In the genomic region with DNA sequence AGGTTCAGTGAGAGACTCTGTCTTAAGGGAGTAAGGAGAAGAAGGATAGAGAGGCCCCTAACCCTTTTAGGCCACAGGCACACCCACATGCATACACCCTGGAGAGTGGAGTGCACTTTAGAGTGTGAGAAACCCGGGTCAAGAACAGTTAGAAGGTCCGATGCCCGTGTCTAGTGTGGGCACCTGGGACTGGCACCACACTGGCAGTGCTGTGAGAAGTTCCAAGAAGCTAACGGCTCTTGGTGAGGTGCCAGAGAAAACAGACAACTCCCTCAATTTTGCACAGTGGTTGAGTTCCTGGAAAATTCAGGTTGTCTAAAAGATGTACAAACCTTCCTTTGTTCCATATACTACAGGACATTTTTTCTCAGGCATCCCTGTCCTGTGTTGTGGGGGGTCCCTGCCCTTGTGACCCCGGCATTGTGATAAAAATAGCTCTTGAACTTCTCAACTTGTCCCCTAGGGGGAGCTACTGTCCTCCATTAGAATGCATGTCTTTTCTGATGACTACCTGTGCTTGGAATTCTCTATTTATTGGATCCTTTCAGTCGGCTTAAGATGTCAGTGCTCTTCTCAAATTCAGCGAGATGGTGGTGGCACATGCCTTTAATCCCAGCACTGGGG, we compare ENCODE assay signal across 10 mouse cellular contexts. TPM values are rescaled to one million over a fixed set of nuclear protein-coding genes. Genes with fewer than 3 reads are reported as not detected.
DNase-seq lines count a peak whose midpoint lies in the region; ATAC-seq and TF ChIP-seq lines count a peak whose summit lies in the region.
"Had no signal": no experiment of that assay in that cellular context is flagged by ENCODE, and none has a peak within 500 bp of the region (broad histone marks: within the 10 kb centered on the region; RNA-seq: fewer than 3 reads in every experiment).

No protein-coding gene starts in this region.

- peak; percentile 70 for TF ChIP-seq CTCF in left cerebral cortex, adult 2 months (IDR thresholded peaks at IDR 0.05)
- TF ChIP-seq CTCF in G1E (IDR thresholded peaks at IDR 0.05; ENCODE audit: low read depth, low read length) = peak; percentile 51; the same call in 1 of the 2 replicates

- no peaks in the 10 kb centered on the region for H3K36me3 ChIP-seq in G1E (replicated peaks)
- H3K36me3 ChIP-seq: heart, embryonic 13.5 days had no signal

- intact Hi-C loops in left cerebral cortex, adult 2 months (cut with DNase I) = no loop called here
- intact Hi-C loops in left cerebral cortex, postnatal 25 days (cut with DNase I) = loop anchor here (5.0 kb wide), 1 partner anchor 115 kb away; a partner anchor contains a TSS
- intact Hi-C loops in left cerebral cortex, postnatal 36 days (cut with DNase I) = no loop called here

- H3K9me3 ChIP-seq in G1E (replicated peaks) = no peaks in the 10 kb centered on the region
- H3K9me3 ChIP-seq: heart, embryonic 13.5 days had no signal

- ATAC-seq in G1E (ENCODE audit: extremely low read depth, insufficient number of reproducible peaks, low FRiP score, poor library complexity, severe bottlenecking) = no peak

- peaks cover 45% of the 10 kb centered on the region for H3K27me3 ChIP-seq in G1E (ENCODE audit: insufficient read depth, low read length)
- H3K27me3 ChIP-seq: heart, embryonic 13.5 days had no signal

- no peak overlapping the region for H3K27ac ChIP-seq in left cerebral cortex, adult 2 months
- H3K27ac ChIP-seq: heart, embryonic 13.5 days had no signal

- no peak for DNase-seq in left cerebral cortex, adult 2 months (ENCODE audit: extremely low spot score in 1 of 2, low spot score in 2 of 2)
- DNase-seq in left cerebral cortex, postnatal 25 days (ENCODE audit: low spot score in 2 of 2) = no peak
- DNase-seq in G1E (ENCODE audit: low spot score) = peak; percentile 35
- peak; percentile 30 for DNase-seq in c-Kit-positive CD71-negative TER-119-negative erythroid progenitor cells, embryonic 14.5 days (ENCODE audit: low read depth)
- DNase-seq in lung, postnatal 36 days = peak; percentile 79
- no peak for DNase-seq in spleen, postnatal 14 days (ENCODE audit: low spot score in 2 of 2)
- no peak for DNase-seq in left cerebral cortex, postnatal 36 days (ENCODE audit: low spot score in 2 of 2)
- DNase-seq in adrenal gland, adult 8-10 months = no peak

- H3K4me1 ChIP-seq in G1E (ENCODE audit: insufficient read depth, low read depth, low read length) = peaks cover 10% of the 10 kb centered on the region

- H3K4me3 ChIP-seq in left cerebral cortex, adult 2 months = no peak overlapping the region
- H3K4me3 ChIP-seq in G1E (ENCODE audit: low read depth, low read length) = no peak overlapping the region
- H3K4me3 ChIP-seq: heart, embryonic 13.5 days; myocyte had no signal

RNA-seq across cellular contexts. Expression of a gene that starts 38.7 kb away (rescaled TPM):
- not detected for total RNA-seq in left cerebral cortex, adult 2 months (2021)
- total RNA-seq in left cerebral cortex, postnatal 25 days (2021) = not detected
- total RNA-seq in G1E (2014; fragmentation: Nextera tagmentation) (not detected in 2 replicates), G1E (2017) (0.11 and 0.17 TPM in 2 replicates)
- polyA plus RNA-seq in G1E (2012) = not detected in 2 replicates
- total RNA-seq in left cerebral cortex, postnatal 36 days (2021) = not detected
- total RNA-seq in adrenal gland, adult 8-10 months (2022) = not detected

RNA-seq across cellular contexts. Expression of a gene that starts 53.3 kb away (rescaled TPM):
- total RNA-seq in left cerebral cortex, adult 2 months (2021) = 100 to 1,000 TPM; 239 to 244 TPM
- 100 to 1,000 TPM; 179 to 184 TPM for total RNA-seq in left cerebral cortex, postnatal 25 days (2021)
- total RNA-seq in G1E (2014; fragmentation: Nextera tagmentation) = 27.3 and 31.5 TPM in 2 replicates
- 11.8 and 13.4 TPM in 2 replicates for total RNA-seq in G1E (2017)
- polyA plus RNA-seq in G1E (2012) = 197 and 236 TPM in 2 replicates
- total RNA-seq in left cerebral cortex, postnatal 36 days (2021) = 100 to 1,000 TPM; 197 to 205 TPM
- total RNA-seq in adrenal gland, adult 8-10 months (2022) = 10 to 100 TPM; 33.0 to 66.6 (median 48.3) TPM

Comparison
In these comparisons a context has a peak if more than half of its experiments do, and no peak if none do; other contexts are left out.
1. DNase-seq: peak in G1E (single experiment), c-Kit-positive CD71-negative TER-119-negative erythroid progenitor cells, embryonic 14.5 days (single experiment) and lung, postnatal 36 days (single experiment); none in left cerebral cortex, adult 2 months (0 of 2), left cerebral cortex, postnatal 25 days (0 of 2), spleen, postnatal 14 days (0 of 2), left cerebral cortex, postnatal 36 days (0 of 2) and adrenal gland, adult 8-10 months (single experiment).